Mouse (Mus musculus) spleen, adult 10 weeks (tissue): ENCODE results near the gene Cpsf4l. TPM values are rescaled to one million over a fixed set of nuclear protein-coding genes. Genes with fewer than 3 reads are reported as not detected.

Source experiments
- polyA plus RNA-seq: library from polyadenylated mRNA; stranded (reverse); fragments of 350-450 nt; fragmentation: Illumina TruSeq; extraction: RNeasy Lipid Tissue Mini Kit (QIAGEN cat#74804); gene quantifications from one replicate; pipeline ENCODE4 v1.2.3, GENCODE M21; 2015; ENCODE audit warnings: low replicate concordance; ENCODE audit not compliant: insufficient read depth

Gene Cpsf4l
- polyA plus RNA-seq: not detected

DNA sequence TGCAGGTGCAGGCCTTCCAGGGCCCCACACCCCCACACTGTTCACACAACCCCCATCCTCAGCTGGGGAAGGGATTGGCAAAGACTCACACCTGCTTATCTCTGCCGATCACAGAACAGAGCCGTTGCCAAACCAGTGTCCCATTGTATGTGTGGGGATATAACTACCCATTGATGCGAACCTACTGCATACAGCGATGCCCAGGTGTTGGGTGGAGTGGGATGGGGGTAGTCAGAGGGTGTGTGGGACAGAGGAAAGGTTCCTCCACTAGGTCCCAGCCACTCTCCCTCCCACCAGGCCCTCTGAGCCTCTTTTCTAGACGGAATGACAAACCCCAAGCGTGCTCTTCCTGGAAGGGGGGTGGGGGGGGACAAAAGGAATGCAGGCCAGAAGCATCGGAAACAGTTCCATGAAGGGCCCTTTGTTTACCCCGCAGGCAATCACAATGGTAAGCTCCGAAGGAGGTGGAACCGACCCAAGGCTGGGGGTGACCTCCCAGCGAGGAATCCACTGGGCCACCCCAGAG, at the start of gene Cpsf4l:
Cpsf4l (minus strand) TSS at position 287 of the 526 bp plus-strand sequence.

GRCm38 (mm10) chr11:113751484-113752084, 41.8 kb upstream of the Cpsf4l start, which contains the start of gene Cdc42ep4:
Gene Cdc42ep4 (minus strand): TSS chr11:113751881.

GRCm38 (mm10) chr11:113683957-113684706, 25.7 kb downstream of the Cpsf4l start, which contains the start of the genes Fam104a and D11Wsu47e:
Gene Fam104a (minus strand): TSS chr11:113684155.
Gene D11Wsu47e (plus strand): TSS chr11:113684412.

DNA sequence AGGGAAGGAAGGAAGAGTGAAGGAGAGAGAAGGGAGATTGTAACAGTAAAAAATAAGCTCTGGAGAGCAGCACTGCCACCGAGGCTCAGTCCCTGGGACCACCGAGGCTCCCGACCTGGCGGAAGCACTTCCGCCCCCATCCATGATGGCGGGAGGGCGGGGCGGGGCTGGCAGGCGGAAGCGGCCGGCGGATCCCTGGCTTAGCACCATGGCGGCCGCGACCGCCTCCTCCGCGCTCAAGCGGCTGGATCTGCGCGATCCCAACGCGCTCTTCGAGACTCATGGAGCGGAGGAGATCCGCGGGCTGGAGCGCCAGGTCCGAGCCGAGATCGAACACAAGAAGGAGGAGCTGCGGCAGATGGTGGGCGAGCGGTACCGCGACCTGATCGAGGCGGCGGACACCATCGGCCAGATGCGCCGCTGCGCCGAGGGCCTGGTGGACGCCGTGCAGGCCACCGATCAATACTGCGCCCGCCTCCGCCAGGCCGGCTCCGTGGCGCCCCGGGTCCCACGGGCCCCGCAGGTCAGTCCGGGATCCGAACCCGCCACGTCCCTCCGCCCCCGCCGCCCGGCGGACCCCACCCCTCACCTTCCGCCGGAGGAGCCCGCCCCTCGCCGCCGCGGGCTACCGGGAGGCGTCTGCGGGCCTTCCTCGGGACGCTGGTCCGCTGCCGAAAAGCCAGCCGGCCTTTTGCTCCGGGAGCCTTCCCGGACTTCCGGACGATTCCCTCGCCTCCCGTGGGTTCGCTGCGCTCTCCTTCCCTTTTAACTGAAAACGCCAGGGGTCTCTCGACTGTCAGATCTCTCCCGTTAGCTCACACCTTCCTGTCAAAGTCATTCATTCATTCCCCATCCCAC, 60.2 kb downstream of the Cpsf4l start, which contains the start of gene Slc39a11:
Slc39a11 (minus strand) TSS at position 727 of the 858 bp plus-strand sequence.

DNA sequence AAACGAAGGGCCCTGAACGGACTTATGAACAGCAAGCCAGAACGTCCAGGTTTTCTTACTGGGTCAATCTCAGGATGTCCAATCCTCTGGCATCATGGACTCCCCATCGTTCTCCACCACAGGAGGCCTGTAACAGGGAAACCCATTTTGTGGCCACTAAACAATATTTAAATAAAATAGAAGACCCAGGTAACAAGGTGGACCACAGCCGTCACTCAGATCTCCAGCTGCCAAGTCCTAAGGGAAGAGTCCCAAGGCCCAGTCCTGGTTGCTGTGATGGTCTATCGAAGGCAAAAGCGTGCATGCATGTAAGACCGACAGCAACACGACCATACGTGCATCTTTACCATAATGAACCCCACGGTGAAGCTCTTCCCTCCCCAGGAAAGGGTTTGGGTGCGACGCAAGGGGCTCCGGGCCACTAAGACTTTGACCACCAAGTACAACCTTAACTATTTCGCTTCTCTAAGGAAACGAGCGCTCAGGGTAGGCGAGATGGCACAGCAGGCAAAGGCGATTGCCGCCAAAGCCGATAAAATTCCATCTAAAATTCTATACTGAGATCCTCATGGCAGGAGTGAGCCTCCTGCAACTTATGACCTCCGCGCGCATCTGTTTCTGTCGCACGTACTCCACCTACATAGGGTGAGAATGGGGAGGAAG, 61.0 kb downstream of the Cpsf4l start, which contains the start of gene Cog1:
Cog1 (plus strand) TSS at position 480 of the 663 bp plus-strand sequence.

Other genes starting within 250 kb of the Cpsf4l start
- gene Sstr2, start 90.7 kb downstream of the Cpsf4l start, polyA plus RNA-seq: not detected
- 25.7 TPM for gene Cog1, start 60.8 kb downstream of the Cpsf4l start, polyA plus RNA-seq
- 7.6 TPM for gene Slc39a11, start 59.9 kb downstream of the Cpsf4l start, polyA plus RNA-seq
- 17.9 TPM for gene Fam104a, start 25.9 kb downstream of the Cpsf4l start, polyA plus RNA-seq
- gene D11Wsu47e, start 25.6 kb downstream of the Cpsf4l start, polyA plus RNA-seq: 24.3 TPM
- 7.2 TPM for gene Cdc42ep4, start 41.9 kb upstream of the Cpsf4l start, polyA plus RNA-seq